Mouse (Mus musculus) liver, postnatal 0 days (tissue): ENCODE data around the gene Cpeb2. TPM values are rescaled to one million over a fixed set of nuclear protein-coding genes. Genes with fewer than 3 reads are reported as not detected.

Source experiments
- ATAC-seq: fragments of 200-750 bp; cut with Nextera tagmentation; 2 replicates; pipeline ENCODE4 v1.8.0; 2017; ENCODE audit warnings: mild to moderate bottlenecking, moderate library complexity
- DNase-seq: peaks from one replicate; pipeline ENCODE4 v3.0.0-alpha.2; 2016
- H3K27ac ChIP-seq: fragments of 300-500 bp; sonication (generic); 2 replicates; pipeline ENCODE4 v1.5.1; 2014; ENCODE audit warnings: antibody characterized with exemption, moderate library complexity, mild to moderate bottlenecking, low read depth
- H3K27me3 ChIP-seq: fragments of 300-500 bp; sonication (generic); 2 replicates; pipeline ENCODE4 v1.6.1; 2014; ENCODE audit warnings: low read length, control low read depth, mixed read lengths; ENCODE audit not compliant: insufficient read depth
- H3K36me3 ChIP-seq: fragments of 300-500 bp; sonication (generic); replicated peaks from 2 replicates; pipeline ENCODE4 v1.6.1; 2014; ENCODE audit warnings: mild to moderate bottlenecking, control low read depth, low read length, moderate library complexity, mixed read lengths; ENCODE audit not compliant: insufficient read depth
- H3K4me1 ChIP-seq: fragments of 300-500 bp; sonication (generic); 2 replicates; pipeline ENCODE4 v1.6.1; 2014; ENCODE audit warnings: antibody characterized with exemption, mild to moderate bottlenecking, control low read depth; ENCODE audit not compliant: insufficient read depth
- H3K4me2 ChIP-seq: fragments of 300-500 bp; sonication (generic); 2 replicates; pipeline ENCODE4 v1.6.1; 2014; ENCODE audit warnings: low read depth, mild to moderate bottlenecking, low read length, moderate library complexity, mixed read lengths
- H3K4me3 ChIP-seq: fragments of 300-500 bp; sonication (generic); 2 replicates; pipeline ENCODE4 v1.5.1; 2014; ENCODE audit warnings: low read depth, low read length
- H3K9ac ChIP-seq: fragments of 300-500 bp; sonication (generic); replicated peaks from 2 replicates; pipeline ENCODE4 v1.6.1; 2014; ENCODE audit warnings: mild to moderate bottlenecking, moderate library complexity
- H3K9me3 ChIP-seq: fragments of 300-500 bp; sonication (generic); 2 replicates; pipeline ENCODE4 v1.6.1; 2016; ENCODE audit warnings: mild to moderate bottlenecking, control low read depth, low read length, mixed read lengths
- CTCF ChIP-seq: sonication (generic); IDR thresholded peaks from 2 replicates; pipeline ENCODE4 v1.5.1; 2016; ENCODE audit warnings: antibody characterized with exemption, low read depth
- EP300 ChIP-seq: IDR thresholded peaks from 2 replicates; pipeline ENCODE4 v1.6.1; 2016; ENCODE audit warnings: antibody characterized with exemption, low read depth, mild to moderate bottlenecking
- WGBS: fragments of 180-500 bp; shearing (Covaris S2); extraction: QIAGEN DNeasy Blood & Tissue Kit; methylation state at CpG from one replicate; pipeline ENCODE4 v1.1.7; 2014; ENCODE audit not compliant: insufficient replicate concordance; 5-methylcytosine and 5-hydroxymethylcytosine counted together
- polyA plus RNA-seq: library from polyadenylated mRNA; unstranded; fragments of >200 nt; fragmentation: Nextera tagmentation; extraction: Ambion mirVana; gene quantifications from 2 replicates; pipeline ENCODE4 v1.2.1, GENCODE M21; 2015

Gene Cpeb2
- polyA plus RNA-seq, 1 experiment from 2014 or later = 3.2 TPM

- DNase-seq = no peak
- TF ChIP-seq CTCF (no peak), EP300 (no peak)
- Histone ChIP-seq H3K9ac (no peak overlapping the region), H3K4me2 (no peak overlapping the region), H3K4me3 (no peak overlapping the region), H3K27me3 (no peaks in the 10 kb centered on the region), H3K9me3 (no peaks in the 10 kb centered on the region), H3K4me1 (peaks cover 3% of the 10 kb centered on the region; the same call in 1 of the 2 replicates), H3K36me3 (no peaks in the 10 kb centered on the region), H3K27ac (no peak overlapping the region)
- no peak for ATAC-seq
- 34% methylated on average over 5 of the region's 5 CpGs for WGBS
These were observed 5.4 kb upstream of the Cpeb2 start for GRCm38 (mm10) chr5:43227607-43228006.

- 61% methylated on average over 2 of the region's 2 CpGs for WGBS
- no peak for ATAC-seq
- H3K9ac ChIP-seq = no peak overlapping the region
- H3K27ac ChIP-seq = peak overlapping the region; percentile 2; the same call in 1 of the 2 replicates
- no peaks in the 10 kb centered on the region for H3K36me3 ChIP-seq
- peaks cover 3% of the 10 kb centered on the region; the same call in 1 of the 2 replicates for H3K4me1 ChIP-seq
- no peak overlapping the region for H3K4me3 ChIP-seq
- no peak for DNase-seq
- H3K4me2 ChIP-seq = no peak overlapping the region
- H3K9me3 ChIP-seq = no peaks in the 10 kb centered on the region
- TF ChIP-seq EP300 = no peak
- no peak for TF ChIP-seq CTCF
- H3K27me3 ChIP-seq = peaks cover 6% of the 10 kb centered on the region; the same call in 1 of the 2 replicates
These were observed 1.9 kb upstream of the Cpeb2 start for GRCm38 (mm10) chr5:43231061-43231460.

GRCm38 (mm10) chr5:43232149-43232479, 856 bp upstream of the Cpeb2 start:
- no peak for TF ChIP-seq CTCF
- no peak for TF ChIP-seq EP300
- Histone ChIP-seq H3K27me3 (peaks cover 6% of the 10 kb centered on the region; the same call in 1 of the 2 replicates), H3K4me3 (peak overlapping the region; percentile 77), H3K27ac (peak overlapping the region; percentile 99), H3K4me2 (peak overlapping the region; percentile 88), H3K36me3 (no peaks in the 10 kb centered on the region), H3K4me1 (peaks cover 3% of the 10 kb centered on the region; the same call in 1 of the 2 replicates), H3K9me3 (no peaks in the 10 kb centered on the region), H3K9ac (peak overlapping the region; percentile 90)
- ATAC-seq = no peak
- no peak for DNase-seq
- 4% methylated on average over 6 of the region's 6 CpGs for WGBS

GRCm38 (mm10) chr5:43233316-43234181, 579 bp downstream of the Cpeb2 start:
- Histone ChIP-seq H3K9me3 (no peaks in the 10 kb centered on the region), H3K9ac (peak overlapping the region; percentile 90), H3K27me3 (peaks cover 6% of the 10 kb centered on the region; the same call in 1 of the 2 replicates), H3K4me1 (peaks cover 3% of the 10 kb centered on the region; the same call in 1 of the 2 replicates), H3K4me3 (peak overlapping the region; percentile 77), H3K27ac (peak overlapping the region; percentile 99), H3K4me2 (peak overlapping the region; percentile 88), H3K36me3 (0 out of 2 replicates have a peak, but pooled peaks cover 3% of the 10 kb centered on the region)
- ATAC-seq (peak; percentile 51), DNase-seq (peak; percentile 78)
- WGBS = under 1% methylated on average over 49 of the region's 101 CpGs
- no peak for TF ChIP-seq CTCF
- no peak for TF ChIP-seq EP300

- Histone ChIP-seq H3K36me3 (0 out of 2 replicates have a peak, but pooled peaks cover 3% of the 10 kb centered on the region), H3K9me3 (no peaks in the 10 kb centered on the region), H3K4me2 (peak overlapping the region; percentile 88), H3K9ac (peak overlapping the region; percentile 90), H3K27me3 (peaks cover 6% of the 10 kb centered on the region; the same call in 1 of the 2 replicates), H3K4me3 (peak overlapping the region; percentile 77), H3K27ac (peak overlapping the region; percentile 99), H3K4me1 (peaks cover 3% of the 10 kb centered on the region; the same call in 1 of the 2 replicates)
- ATAC-seq (no peak), DNase-seq (peak; percentile 59)
- TF ChIP-seq CTCF = no peak
- no peak for TF ChIP-seq EP300
- 1% methylated on average over 49 of the region's 113 CpGs for WGBS
These were observed 1.6 kb downstream of the Cpeb2 start for GRCm38 (mm10) chr5:43234321-43235185.
